Mouse (Mus musculus): Measurements from ENCODE around the gene Omg.
A peak's percentile ranks its signal among the peaks of the same experiment; 100 is the strongest.

Gene Omg

DNA sequence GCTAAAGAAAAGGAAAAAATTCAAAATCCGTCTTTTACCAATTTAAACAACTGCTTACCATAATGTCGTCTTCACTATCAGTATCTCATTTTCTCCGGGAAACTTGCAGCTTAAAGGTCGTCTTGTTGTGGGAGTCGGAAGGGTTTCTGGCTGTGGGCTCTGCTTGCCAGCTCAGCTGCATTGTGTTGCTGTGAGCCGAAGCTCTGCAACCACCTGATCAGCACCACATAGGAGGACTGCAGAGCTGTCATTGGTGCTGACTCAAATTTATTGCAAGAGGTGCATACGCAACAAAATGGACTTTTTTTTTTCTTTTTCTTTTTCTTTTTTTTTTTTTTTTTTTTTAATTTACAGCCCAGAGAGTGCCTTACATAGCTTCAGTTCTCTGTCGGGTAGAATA lies at the start of gene Omg:
Omg (minus strand) TSS at position 240 of the 400 bp plus-strand sequence.
- DNase-seq (ENCODE audit: low spot score), result no peak

DNA sequence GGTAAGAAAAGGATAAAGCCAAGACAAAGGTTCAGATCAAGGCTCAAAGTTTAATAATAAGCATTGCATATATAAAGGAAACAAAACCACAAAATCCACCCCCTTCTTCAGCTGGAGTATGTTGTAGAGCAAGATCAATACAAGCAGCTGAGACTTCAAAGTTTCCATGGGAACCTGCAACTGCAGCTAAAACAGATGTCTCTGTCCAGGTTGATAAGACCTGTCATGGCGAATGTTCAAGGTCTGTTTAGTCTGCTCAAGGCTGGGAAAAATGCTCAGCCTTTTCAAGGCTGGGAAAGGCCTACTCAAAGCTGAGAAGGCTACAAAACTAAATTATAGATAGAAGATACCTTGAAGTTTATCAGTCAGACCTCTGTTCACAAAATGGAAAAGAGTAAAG lies 48.7 kb upstream of the Omg start:
- no peak for DNase-seq (ENCODE audit: low spot score)

DNA sequence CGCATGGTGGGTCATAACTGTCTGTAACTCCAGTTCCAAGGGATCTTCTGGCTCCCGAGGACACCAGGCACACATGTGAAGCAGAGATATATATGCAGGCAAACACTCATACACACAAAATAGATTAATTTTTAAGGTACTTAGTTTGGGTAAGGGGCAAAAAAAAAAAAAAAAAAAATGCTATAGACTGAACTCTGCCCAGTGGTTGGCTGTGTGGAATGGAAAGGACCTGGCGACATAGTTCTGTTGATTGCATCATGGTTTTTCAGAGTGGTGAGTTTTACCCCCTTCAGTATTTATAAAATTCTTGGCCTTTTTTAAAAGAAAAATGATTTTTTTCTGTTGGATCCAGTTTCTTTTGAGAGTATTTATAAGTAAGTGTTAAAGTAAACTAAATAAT lies 32.4 kb upstream of the Omg start:
- DNase-seq (ENCODE audit: low spot score), result no peak

DNA sequence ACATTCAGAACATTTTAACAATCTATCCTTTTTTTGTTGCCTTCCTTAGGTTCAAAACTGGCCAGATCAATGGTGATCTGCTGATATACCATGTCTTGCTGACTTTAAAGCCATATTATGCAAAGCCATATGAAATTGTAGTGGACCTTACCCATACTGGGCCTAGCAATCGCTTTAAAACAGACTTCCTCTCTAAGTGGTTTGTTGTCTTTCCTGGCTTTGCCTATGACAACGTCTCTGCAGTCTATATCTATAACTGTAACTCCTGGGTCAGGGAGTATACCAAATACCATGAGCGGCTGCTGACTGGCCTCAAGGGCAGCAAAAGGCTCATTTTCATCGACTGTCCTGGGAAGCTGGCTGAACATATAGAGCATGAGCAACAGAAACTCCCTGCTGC lies 31.7 kb upstream of the Omg start:
- DNase-seq (ENCODE audit: low spot score), result no peak

DNA sequence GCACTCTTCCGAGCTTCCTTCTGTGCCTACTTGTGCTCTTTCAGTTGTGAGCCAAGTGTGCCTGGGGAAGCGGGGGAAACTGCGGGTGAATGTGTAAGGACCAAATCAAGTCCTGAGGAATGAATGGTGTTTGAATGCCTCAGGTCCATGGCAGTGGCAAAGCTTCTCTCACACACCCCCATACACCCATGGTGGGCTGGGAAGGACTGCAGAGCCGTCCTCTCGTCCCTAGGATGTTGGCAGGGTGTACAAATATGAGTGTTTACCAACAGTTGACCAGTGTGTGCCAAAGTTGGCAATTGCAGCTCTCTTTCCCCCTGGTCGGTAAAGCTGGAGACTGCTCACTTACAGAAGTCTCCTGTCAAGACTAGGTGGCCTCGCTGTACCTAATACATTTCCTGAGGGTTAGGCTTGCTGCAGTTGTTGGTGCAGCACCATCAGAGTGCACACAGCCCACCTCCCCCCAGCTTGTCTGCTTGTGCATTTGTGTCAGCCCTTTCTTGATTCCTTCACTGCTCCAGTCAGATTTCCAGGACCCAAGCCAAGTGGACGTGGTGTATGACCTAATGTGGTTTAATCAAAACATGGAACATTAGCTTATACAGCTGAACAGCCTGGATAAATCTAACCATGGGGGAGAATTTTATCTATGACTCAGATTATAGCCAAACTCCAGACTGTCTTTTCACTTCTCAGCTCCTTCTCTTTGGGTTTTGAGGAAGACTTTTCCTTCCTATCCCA lies 30.2 kb upstream of the Omg start:
- peak; percentile 53 for DNase-seq (ENCODE audit: low spot score)

DNA sequence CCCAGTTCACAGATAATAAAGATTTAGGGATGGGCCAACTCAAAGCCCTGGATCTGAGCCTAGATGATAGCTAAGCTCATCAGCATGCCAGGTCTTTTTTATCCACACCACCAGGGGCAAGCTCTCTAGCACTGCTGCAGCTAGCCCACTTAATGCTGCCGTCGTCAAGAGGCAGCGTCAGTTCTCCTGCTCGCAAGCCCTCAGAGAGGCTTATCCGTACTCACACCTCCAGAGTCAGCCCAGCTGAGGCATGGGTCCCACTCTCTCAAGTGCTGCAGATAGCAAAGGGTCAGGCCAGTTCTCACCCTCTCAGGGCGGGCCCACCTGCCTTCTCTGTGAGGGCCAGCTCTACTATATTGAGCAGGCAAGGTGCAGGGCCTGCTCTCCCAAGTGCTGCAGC lies 29.4 kb upstream of the Omg start:
- no peak for DNase-seq (ENCODE audit: low spot score)

DNA sequence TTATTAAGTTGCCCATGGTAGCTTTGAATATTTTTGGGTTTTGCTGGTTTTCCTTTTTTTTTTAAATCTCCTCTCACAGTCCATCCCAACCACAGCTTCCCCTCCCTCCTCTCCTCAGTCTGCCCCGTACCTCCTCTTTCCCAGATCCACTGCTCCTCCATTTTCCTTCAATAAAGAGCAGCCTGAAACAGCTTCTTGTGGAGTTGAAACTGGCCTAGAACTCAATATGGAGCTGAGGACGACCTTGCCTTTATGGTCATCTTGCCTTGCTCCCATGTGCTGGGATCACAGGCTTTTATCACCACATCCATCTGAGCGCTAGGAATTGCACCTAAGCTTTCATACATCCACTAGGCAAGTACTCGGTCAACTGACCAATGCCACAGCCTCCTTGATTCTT lies 27.6 kb upstream of the Omg start:
- no peak for DNase-seq (ENCODE audit: low spot score)

DNA sequence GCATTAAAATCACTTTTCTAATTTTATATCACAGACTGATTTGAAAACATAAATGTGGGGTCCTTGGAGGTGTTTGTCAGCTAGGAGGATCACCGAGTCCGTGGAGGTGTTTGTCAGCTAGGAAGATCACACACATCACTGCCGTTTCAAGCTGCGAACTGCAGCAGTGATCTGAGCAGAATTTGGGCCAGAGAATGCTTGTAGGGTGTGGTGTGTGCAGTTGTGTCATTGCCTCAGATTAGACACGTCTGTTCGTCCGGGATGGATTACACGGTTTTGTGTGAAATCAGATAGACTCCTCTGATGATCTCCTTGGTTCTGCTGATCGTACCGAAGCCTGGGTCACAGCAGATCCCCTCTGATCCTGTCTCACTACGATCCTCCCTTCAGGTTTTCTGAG lies 26.9 kb upstream of the Omg start:
- no peak for DNase-seq (ENCODE audit: low spot score)

DNA sequence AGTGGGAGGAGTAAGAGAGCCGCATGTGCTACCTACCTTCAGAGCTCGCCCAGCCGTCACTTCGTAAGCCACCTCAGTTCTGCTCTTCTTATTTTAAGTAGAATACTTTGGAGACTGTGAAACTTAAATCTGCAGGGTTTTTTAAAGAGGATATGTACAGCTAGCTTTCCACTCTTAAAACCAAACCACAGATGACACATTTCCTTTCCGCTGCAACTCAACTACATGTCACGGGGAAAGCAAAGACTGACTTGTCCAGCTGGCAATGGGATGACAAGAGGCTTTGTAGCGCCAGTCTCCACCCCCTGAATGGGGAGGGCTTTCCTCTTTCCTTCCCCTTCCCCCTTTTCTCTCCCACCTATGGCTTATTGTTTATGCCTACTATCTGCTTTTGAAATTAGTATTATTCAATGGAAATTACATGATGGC lies 26.5 kb upstream of the Omg start, which contains the start of the genes Evi2 and Evi2a:
Evi2 (minus strand) TSS at position 257 of the 429 bp plus-strand sequence.
Evi2a (minus strand) TSS at position 277 of the 429 bp plus-strand sequence.
- DNase-seq (ENCODE audit: low spot score), result no peak

DNA sequence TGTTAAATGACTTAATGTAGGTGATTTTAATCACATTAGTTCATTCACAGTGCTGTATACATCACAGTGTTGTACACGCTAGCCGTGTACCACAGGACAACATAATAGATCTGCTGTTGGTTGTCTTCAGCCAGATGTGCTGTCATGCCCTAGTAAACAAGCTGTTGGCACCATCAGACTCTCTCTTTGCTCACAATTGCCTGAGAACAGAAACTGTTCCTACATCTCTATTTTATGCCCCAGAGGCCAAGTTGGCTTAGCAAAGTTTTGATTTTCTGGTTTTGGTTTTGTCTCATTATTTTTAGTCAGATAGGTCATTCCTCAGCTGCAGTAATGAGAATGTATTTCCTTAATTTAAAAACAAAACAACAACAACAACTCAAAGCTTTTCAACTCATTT lies 25.9 kb upstream of the Omg start:
- DNase-seq (ENCODE audit: low spot score), result no peak

DNA sequence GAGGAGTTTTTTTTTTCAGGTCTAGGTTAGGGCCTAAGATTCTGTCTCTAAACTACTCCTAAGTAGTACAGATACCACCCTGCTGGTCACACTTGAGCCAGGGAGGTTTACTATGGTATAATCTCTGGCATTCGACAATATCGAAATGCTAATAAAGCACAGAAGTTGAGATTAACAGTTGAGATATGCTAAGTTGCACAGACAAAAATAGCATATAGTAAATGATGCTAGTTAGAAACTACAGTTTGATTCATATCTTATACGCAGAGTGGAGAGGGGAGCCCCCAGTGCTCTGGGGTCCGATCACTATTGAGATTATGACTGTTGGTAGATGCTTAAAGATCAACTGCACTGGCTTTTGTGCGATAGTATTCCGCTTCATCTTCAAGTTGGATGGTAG lies 25.3 kb upstream of the Omg start:
- no peak for DNase-seq (ENCODE audit: low spot score)

DNA sequence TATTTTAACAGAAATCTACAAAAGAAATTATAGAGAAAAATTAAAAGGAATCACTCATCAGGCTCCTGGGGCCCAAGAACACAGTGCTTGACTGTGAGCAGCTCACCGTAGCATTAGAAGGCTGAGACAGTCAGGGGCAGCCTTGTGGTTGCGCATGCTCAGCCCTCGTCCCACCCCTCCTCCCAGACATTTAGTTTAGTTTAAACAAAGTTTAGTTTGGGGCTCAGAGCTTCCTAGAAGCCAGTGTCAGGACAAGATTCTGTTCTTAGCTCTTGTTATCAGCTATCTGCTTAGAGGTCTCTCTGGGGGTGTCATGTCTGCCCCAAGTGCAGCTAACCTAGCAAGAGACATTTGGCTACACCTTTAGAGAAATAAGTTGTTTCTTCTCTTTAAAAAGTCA lies 24.7 kb upstream of the Omg start:
- no peak for DNase-seq (ENCODE audit: low spot score)

DNA sequence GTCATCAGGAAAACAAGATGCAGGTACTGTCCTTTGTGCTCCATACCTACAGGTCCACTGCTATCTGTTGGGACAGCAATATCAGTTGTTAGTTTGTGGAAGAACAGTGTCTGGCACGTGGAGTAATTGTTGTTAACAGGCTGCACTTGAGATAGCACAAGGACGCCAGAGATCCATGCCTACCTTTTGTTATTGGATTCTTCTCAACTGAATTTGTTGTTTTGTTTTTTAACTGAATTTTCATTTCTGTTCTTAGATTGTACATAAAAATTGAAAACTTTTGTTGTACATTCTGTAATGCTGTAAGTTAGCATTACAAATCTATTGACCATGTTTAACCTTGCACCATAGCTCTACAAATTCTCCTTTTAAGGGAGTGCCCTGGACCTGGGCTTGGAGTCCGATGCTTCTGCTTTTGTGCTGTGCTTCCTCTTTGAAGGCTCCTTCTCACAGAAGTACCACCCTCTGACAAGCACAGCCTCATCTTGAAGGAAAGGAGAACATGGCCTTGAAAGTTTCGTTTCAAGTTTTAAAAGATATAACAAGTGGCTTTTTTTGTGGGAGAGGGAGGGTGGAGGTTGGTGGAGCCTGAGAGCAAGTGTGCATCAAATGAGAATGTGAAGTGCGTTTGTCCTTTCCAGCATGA lies 24.0 kb upstream of the Omg start:
- no peak for DNase-seq (ENCODE audit: low spot score)

DNA sequence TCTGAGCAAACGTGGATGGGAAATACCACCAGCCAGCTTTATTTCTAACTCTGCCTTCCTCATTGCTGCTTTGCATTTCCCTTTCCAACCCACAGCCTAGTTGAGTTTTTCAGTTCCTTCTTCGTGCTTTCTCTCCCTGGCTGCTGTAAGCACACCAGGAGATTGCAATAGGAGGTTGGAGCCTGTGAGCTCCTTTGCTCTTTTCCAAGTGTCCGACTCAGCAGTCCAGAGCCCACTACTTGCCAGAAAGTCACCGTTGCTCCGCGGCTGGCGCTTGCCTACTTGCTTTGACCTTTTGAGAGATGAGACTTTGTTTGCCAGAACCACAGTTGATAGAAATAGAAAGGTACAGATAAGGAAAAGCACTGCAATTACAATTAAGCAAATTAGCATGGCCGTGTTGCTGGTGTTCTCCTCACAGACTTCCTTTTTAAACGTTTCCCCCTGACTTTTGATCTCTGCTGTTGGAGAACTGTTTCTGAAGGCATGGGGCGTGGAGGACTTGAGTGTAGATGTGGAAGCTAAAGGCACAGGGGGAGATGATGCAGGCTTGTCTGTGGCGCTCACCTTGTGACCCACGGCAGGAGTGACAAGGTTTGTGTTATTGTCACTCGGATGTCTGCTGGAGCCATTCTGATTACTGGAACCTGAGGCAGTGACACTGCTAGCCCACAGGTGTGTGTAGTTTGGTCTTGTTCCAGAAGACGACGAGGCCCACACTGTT lies 23.3 kb upstream of the Omg start:
- DNase-seq (ENCODE audit: low spot score), result no peak

DNA sequence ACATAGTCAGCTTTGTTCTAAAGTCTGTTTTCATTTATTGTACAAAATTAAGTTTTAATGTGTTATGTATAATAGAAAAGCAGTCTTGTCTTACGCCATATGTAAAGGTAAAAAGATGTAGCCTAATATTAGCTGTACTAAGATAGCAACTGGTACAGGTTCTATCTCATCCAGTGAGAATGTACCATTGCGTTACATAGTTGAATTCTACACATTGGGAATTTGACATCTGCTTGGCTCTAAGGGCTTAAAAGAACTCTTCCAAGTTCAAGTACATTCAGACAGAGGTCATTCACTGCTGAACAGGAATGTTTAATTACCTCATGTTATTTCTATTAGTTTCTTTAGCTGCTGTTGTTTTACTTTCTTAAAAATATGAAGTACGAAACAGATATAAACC lies 22.7 kb upstream of the Omg start:
- no peak for DNase-seq (ENCODE audit: low spot score)

DNA sequence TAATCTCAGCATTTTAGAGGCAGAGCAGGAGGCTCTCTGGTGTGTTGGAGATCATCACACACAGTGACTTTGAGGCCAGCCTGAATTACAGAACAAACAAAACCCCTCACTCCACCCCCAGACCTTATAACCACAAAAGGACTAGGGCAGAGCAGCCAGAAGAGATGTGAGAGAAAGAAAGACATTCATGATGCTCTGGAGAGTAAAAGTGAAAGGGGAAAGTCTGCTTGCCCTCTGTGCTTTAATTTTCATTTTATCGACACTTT lies 20.4 kb upstream of the Omg start:
- DNase-seq (ENCODE audit: low spot score), result no peak

DNA sequence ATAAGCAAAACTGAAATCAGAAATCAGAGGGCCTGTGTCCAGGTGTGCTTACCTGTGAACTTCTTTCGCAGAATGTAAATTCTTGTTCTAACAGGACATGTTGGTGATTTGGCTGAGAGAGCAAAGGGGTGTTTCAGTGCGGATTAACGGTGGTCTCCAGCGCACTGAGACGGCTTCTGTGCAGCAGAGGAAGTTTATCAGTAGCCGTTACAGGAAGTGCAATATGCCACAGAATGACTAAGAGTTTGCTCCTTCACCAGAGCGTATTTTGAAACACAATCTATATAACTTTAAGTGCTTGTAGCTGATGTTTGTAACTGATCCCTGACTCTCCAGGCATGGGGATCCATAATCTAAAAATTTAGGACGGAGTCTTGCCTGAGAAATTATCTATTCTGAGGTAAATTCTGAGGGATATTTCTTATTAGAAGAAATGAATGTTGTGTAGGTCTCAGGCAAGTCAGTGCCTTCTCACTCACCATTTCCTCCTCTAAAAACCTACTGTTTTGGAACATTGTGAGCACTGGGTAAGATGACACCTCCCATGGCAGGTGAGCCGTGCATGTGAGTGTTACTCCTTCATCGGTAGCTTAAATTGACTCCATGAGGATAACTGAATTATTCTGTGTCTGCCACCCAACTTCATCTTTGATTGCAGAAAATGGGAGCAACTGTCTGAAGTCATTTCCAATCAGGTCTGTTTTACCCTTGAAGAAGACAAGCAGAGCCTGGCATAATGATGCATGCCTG lies 19.9 kb upstream of the Omg start, which contains the start of gene Evi2b:
Evi2b (minus strand) TSS at position 203 of the 750 bp plus-strand sequence.
- DNase-seq (ENCODE audit: low spot score), result no peak

DNA sequence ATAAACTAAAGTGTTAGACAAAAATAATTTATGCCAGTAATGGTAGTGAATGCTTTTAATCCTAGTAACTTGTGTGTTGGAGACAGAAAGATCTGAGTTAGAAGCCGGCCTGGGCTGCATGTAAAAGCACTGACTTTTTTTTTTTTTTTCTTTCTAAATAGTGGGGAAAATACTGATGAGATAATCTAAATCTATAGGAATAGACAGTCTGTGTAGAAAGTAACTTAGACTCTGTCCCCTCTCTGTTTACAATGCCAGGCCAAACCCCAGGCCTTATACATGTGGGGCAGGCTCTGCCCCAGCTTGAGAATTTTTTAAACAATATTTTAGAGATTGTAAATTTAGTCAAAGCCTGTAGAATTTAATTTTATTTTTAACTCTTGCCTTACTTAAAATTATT lies 19.1 kb upstream of the Omg start:
- DNase-seq (ENCODE audit: low spot score), result no peak

DNA sequence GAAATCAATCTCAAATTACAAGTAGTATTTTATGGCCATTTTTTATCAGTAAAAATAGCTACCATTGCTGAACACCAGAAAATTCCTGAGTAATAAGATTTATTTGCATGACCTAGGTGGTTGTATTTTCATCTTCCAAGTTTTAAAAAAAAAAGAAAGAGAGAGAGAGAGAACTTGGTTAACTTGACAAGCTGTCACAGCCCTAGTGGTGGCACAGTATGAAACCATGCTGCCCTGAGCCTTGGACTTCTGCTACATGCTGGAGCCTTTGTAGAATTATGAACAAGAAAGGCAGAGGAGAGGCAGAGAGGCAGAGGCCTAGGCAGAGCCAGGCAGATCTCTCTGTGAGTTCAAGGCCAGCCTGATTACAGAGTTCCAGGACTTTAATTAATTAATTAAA lies 18.0 kb upstream of the Omg start:
- no peak for DNase-seq (ENCODE audit: low spot score)

DNA sequence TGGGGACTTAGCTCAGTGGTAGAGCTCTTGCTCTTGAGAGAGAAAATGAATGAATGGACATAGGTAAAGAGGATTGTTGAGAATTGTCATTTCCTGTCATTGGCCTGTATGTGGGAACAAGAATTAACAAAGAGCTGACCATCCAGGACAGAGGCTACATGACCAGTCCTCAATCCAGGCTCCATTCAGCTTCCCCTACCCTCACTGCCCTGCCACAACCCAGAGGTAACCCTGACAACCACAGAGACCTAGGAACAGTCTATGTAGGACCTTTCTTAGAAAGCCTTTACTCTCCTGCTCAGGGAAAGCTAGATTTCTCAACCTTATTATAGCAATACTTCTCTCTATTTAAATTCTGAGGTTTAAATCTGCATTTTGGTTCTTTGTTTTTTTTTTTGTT lies 16.9 kb upstream of the Omg start:
- DNase-seq (ENCODE audit: low spot score), result no peak

DNA sequence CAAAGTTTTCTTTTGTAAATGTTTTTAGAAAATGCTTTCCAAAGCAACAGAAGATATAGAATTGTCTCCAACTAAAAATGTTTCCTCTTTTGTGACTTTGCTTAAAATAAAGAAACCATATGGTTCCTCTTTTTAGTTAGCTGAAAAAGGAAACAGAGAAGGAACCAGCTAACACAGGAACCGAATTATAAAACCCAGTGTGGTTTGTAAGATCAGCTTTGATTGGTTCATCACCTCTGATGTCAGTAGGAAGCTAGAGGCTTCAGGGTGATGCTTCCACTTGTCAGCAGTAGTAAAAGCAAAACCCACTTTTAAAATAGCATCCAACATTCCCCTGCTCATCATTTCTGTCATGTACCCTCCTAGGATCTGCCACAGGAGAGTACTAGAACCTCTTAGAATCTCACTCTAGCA lies 16.0 kb upstream of the Omg start:
- DNase-seq (ENCODE audit: low spot score), result no peak

DNA sequence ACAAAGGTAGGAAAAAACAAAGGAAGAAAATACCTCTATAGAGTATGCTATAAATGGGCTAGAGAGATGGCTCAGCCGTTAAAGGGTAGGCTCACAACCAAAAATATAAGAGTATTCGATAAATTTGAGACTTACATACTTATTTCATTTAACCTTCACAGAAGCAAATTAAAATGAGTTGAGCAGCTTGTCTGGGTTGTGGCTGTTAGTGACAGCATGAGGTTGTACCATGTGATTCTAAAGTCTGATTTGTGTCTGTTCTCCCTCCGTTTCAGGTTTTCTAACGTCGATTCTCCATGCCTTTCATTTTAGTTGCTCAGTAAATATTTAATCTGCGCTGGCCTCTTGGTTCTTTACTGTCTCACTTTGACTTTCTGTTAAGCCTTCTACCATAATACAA lies 15.4 kb upstream of the Omg start:
- no peak for DNase-seq (ENCODE audit: low spot score)

DNA sequence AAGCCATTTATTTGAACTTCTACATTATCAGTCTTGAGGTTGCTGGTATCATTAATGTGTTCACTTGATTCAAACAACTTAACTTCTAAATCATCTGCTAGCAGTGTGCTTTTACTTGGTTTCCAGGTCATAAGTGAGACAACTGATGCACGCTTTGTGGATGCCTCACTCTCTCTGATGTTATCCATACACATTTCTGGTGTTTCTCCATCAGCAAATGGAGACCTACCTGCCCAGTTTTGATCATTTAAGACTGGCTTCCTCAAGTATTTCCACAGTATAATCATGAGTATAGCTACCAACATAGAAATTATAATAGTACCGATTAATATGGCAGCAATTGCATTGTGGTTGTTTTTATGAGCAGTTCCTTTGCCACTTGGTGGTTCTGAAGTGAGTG lies 11.9 kb upstream of the Omg start:
- no peak for DNase-seq (ENCODE audit: low spot score)

Data from testis, postnatal 10 days (tissue).